Mouse (Mus musculus) kidney, postnatal 14 days (tissue): ENCODE measurements around the gene Smbd1.

Experiments
- DNase-seq: peaks from one replicate; pipeline ENCODE4 v3.0.0; 2022; ENCODE audit warnings: mixed read lengths

Gene Smbd1

DNA sequence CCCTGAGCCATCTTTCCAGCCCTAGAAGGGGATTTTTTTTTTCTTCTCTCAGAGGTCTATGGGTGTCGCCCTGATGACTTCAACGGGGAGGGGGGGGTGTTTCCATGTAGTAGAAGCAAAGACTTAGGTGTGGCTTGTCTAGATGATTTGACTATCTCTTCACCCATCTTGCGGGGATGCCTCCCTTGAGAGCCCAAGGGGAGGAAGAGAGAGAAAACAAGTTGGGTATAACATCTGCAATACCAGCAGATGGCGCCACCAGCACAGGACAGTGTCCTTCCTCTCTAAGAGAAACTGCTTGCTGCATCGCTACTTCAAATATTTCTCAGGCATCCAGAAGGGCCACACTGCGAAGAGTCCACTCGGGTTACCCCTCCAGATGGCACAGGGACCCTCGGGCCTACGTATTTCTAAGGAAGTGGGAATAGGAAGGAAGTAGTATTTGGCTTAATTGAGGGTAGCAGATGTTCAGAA is 2.6 kb upstream of the Smbd1 start:
- peak; percentile 88 for DNase-seq

DNA sequence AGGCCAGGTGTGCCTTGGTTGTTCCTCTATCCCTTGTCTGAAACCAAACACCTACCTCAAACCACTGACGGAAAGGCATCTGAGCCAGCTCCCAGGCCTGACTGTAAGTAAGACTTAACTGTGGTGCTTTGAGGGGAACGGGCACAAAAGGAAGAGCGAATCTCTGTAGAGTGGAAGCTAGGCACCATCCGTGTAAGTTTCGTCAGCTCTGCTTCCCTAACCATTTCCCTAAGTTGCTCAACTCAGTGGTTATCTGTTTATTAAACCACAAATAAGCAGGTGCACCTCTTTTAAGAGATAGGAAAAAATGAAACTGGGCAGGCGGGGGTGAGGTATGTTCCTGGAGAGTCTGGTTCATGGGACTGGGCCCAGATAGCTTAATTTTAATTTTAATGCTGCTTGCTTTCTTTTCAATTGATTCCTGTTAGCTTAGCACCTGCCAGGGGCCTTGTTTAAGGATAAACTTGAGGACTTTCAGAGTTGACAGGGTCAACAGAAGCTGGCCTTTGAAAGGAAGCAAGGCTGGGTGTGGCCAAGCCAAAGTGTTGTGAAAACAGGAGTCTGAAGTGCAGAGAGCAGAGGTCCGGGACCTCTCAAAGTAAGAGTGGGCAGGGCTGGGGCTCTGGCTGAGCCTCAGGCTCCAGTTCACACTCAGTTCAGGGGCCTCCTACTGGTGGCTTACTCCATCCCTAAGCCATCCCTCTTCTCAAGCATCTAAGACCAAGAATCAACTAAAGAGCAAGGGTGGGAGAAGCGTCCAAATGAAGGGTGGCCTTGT is 2.7 kb downstream of the Smbd1 start:
- peak; percentile 32 for DNase-seq

DNA sequence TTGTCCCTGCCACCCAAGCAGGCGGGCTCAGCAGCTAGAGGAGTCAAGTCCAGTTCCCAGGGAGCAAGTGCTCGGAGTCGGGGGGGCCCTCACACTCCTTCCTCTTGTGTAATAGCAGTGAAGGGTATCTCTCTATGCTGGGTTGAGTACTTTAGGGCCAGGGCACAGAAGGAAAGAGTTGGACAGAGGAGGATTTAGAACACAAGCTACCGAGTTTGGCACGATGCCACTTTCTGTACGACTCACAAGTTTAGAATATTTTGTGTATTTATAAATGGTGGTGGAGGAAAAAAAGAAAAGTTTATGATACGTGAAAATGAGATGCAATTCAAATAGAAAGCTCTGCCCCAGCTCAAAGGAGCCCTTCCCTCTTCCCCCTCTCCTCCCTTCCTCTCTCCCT is 5.1 kb downstream of the Smbd1 start:
- no peak for DNase-seq

DNA sequence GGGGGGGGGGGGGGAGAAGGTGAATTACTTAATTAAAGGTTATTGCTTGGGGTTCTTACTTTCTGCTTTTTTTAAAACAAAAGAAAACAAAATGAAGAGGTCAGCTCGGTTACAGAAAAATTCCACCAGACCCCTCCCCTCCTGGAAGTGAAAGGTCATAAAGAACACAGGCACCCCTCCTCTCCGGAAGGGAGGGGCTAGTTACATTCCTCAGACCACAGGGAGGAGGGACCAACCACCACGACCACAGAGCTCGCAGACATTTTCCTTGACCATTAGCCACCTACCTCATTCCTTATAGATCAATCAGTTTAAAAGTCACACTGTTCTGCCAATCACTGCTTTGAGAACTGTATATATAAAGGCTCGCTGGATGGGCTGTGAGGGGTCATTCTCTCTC is 6.4 kb downstream of the Smbd1 start:
- DNase-seq = no peak

DNA sequence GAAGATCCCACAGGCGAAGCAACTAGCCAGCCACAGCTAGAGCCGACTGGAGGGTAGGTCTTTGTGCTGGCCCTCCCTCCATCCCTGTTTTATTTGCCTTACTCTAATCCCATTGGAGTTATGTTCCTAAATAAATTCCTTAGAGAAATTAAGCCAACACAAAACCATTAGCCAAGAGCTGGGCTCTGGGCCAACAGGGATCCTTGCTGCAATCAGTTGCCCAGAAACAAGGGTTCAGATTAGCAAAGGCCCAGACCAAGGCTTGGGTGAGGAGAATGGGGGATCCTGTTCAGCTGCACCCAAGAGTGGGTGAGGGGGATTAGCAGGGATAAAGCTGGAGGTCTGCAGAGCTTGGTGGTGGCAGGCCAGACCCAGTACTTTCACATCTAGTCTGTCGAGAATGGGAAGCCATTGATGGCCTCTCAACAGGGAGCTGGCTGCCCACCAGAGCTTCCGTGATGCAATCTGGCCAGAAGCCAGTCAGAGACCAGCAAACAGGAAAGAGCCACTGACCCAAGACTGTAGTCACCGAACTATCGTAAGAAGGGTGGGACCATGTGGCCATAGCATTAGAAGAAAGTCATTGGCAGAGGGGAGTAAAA is 6.9 kb downstream of the Smbd1 start:
- peak; percentile 81 for DNase-seq

DNA sequence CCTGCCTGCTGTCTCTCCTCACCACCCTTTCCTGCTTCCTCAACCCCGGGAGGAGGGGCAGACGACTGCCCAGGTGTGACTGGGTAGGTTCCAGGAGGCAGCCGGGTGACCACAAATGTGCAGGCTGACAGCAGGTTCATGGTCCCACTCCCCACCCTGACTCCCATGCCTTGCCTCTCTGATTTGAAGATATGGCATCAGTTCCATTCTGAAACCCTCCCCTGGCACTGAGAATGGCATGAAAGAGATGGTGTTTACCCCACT is 12.9 kb downstream of the Smbd1 start, which contains the start of gene Muc20:
TSS of gene Muc20 (minus strand) at position 10 of the 264 bp plus-strand sequence.
- DNase-seq = peak; percentile 29

DNA sequence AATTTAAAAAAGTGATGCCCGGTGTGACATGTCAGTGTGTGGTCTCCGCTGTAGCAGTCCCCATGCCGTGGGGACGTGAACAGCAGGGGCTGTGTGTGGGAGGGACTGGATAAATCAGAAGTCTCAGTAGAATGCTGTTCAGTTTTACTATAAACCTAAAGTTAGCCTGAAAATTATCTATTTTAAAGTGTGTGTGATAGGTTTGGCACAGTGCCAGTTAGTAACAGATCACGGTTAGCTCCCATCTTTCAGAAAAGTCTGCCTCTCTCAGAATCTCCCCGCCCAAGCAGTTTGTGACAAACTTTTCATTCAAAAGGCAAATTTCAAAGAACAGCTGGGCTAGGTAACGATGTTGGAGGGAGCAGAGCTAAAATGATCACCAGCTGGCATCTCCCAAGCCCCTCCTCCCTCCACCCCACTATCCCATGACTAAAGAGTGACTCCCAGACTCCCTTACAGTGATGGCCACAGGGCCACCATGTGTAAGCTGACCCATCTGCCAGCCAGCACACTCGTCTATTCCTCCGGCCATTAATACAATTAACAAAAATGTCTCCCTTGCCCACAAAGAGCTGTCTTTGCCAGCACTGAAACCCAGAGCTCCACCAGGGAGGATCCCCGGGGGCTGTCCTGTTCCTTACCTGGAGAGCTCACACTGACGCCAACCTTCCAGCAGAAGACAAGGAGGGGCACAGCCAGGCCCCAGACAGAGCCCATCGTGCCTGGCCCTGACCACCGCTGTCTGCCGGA is 13.4 kb downstream of the Smbd1 start:
- DNase-seq = no peak

DNA sequence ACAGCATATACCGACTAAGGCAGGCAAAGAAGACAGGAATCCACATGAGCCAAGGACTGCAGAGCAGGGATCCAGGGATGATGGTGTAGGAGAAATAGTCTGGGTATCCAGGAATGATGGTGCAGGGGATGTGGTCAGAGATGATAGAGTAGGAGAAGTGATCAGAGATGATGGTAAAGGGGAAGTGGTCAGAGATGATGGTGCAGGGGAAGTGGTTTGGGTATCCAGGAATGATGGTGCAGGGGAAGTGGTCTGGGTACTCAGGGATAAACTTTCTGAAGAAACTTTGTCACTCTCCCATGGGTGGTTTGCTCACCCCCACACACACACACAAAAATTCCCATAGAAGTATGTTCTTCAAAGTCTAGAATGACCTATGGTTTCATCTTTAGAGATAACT is 15.1 kb downstream of the Smbd1 start:
- DNase-seq = no peak

DNA sequence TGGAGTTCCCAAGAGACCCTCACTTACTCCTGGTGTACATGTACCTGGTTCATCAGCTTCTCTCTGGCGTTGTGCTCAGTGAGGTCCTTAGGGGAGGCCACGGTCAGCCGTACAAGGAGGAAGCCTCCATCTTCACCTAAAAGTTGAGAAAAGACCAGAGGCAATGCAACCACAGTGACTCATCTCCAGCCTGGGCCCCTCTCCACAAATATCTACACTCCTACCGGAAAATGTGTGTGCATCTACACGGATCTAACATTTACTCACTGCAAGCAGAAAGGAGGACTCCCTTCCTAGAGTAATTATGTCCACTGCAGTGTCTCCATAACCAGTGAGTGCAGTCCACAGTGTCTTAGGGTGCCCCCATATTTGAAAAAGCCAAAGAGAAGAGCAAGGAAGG is 20.2 kb downstream of the Smbd1 start:
- no peak for DNase-seq

DNA sequence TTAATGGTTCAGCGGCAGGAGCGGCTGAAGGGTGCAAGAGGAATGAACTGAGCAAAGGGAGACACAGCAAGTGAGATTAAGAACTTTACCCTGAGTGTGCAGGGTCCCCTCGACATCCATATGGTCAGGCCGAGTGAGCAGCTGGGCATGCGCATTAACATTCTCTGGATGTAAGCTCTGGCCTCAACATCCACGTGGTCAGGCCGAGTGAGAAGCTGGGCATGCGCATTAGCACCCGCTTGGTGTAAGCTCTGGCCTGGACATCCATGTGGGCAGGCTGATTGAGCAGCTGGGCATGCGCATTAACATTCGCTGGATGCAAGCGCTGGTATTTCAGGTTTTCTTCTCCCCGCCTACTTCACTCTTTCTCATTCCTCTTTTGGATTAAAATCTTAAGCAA is 25.4 kb downstream of the Smbd1 start:
- DNase-seq = no peak

DNA sequence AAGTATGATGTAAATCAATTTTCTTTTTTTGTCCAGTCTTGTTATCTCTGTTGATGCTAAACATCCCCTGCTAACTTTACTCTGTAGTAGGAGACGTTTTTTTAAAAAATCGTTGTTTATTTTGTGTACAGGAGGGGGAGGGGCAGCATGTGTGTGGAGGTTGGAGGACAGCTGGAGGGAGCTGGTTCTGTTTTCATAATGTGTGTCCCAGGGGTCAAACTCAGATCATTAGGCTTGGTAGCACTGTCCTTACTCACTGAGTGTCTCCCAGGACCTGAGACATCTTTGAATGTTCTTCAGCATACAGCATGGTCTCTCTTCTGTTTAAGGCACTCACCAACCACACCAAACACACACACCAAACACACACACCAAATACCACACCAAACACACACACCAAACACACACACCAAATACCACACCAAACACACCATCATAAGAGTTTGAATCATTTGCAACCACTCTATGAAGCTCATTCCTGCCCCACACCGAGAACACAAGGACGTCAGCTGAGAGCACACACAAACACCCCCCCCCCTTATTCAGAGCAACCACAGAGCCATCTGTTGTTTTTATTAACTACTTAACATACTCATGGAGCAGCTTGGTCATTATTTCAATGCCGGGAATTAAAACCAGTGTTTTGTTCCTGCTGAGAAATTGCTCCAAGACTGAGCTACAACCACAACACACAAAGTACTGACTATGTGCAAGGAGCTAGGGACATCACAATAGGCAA is 26.8 kb downstream of the Smbd1 start:
- DNase-seq = no peak

DNA sequence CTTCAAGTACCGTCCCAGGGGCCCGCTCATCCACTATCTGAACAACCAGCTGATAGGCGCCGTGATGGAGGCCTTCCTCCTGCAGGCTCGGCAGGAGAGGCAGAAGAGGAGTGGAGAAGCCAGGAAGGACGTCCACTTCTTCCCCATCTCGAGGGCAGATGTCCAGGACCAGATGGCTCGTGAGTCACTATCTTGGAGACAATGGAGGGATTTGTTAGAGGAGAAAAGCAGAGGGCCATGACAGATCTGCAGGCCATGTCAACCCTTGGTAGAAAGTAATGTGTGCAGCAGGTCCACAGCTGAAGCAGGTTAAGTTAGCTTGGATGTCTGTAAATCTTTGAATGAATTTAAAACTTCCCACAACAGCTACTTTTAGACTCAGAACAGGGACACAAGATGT is 31.3 kb downstream of the Smbd1 start:
- DNase-seq = no peak

DNA sequence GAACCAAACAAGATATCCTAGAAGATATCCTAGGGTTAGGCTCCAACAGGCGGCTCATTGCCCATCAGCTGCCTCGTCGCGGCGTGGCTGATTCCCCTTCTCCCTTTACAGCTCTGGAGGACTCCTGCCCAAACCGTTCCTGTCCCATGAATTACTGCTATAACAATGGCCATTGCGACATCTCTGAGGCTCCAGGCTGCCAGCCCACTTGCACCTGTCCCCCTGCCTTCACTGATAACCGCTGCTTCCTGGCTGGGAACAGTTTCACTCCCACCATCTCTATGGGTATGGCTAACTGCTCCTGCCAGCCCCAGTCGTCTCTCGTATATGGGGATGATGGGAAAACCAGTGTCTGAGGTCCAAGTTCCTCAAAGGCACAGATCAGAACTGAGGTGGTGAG is 33.6 kb downstream of the Smbd1 start:
- DNase-seq = no peak

DNA sequence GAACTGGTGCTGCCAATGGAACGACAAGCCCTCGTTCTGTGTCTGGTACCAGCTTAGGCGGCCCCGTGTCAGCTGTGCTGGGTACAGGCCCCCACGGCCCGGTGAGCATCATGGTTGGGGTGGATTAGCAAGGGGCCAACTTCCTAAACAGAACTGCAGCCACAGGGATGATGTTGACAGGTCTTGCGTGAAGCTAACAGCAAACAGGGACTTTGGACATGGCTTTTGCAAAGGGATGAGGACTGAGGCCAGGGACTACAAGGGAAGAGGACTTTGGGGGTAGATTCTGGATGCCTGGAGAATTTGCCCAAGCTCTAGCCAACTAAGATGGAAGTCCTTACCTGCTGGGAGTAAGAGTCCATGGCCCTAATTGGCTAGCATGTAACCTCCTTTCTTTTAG is 43.4 kb downstream of the Smbd1 start:
- no peak for DNase-seq

DNA sequence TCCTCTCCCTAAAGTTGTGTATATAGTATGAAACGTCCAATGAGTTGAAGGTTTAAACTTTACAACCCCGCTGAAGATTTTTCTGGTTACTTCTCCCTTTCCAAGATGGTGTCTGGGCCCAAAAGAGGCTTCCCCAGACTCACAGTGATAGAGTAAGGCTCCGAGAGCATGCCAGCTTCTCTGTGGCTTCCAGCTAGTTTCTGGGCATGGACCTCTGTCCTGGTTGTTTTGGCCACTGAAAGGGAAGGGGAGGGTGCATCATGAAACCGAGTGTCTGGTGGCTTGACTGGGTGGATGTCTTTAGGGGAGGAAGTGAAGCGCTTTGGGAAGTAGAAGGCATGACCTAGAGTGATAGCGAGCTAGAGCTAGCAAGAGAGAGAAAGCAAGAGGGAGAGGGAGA is 45.3 kb downstream of the Smbd1 start:
- DNase-seq = no peak

DNA sequence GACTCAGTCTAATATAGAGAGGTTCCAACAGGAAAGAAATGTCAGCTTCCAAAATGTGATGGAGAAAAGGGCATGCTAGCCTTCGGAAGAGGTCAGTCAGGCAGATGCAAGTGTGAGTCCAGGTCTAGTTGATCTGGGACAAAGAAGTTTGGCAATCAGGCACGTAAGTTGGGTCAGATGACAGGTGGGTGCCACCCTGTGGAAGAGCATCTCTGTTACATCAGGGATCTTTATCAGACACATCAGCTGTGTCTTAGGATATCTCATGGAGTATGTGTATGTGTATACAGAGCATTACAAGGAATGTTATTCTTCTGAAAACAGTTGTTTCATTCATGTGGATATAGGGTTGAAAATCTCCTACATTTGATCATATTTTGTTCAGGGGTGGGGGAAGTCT is 45.7 kb downstream of the Smbd1 start:
- DNase-seq = no peak
